Mouse (Mus musculus): ENCODE data around the gene Rab3il1. TPM values are rescaled to one million over a fixed set of nuclear protein-coding genes. Genes with fewer than 3 reads are reported as not detected.

Gene Rab3il1
- polyA plus RNA-seq, 1 experiment from 2014 or later = 14.7 TPM

DNA sequence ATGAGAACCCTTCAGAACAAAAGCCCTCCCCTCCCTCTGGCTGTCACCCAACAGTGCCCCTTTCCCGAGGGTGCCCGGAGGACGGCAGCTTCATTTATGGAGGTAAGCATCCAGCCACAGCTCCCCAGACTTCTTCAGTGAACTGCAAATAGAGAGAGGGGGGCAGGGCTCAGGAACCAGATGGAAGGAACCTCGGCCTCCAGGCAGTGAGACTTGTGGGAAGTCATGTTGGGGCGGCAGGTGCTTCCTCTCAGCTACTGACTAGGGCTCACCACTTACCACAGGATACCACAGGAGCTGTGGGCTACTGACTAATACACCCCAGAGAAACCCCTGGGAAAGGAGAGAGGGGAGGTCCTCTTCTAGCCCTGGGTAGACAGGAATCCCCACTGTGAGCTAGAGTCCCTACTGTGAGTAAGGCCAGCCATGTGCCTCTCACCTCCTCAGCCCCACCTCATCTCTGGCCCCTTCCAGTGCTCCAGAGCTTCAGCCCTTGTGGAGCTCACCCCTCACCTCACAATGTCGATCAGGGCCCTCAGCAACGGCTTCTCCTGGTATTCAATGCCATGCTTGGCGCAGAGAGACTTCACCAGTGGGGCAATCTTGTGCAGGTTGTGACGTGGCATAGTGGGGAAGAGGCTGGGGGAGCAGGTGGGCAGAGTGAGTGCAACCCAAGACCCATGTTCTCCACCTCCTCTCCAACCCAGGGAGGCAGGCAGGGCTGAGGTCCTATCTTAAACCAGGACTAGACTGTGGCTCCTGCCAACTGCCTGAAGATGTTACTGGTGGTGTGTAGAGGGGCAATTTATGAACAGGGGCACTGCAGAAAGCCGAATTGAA lies 62.9 kb downstream of the Rab3il1 start:
- WGBS = 79% methylated on average over 10 of the region's 10 CpGs
- Histone ChIP-seq H3K9me3 (ENCODE audit: control insufficient read depth, low read length) (no peaks in the 10 kb centered on the region), H3K9ac (ENCODE audit: low read length) (no peak overlapping the region), H3K4me2 (replicated peaks; ENCODE audit: low read depth) (no peak overlapping the region), H3K4me3 (ENCODE audit: low read depth, low read length) (no peak overlapping the region), H3K27ac (replicated peaks) (no peak overlapping the region), H3K27me3 (ENCODE audit: control insufficient read depth, insufficient read depth, low read length) (no peaks in the 10 kb centered on the region), H3K36me3 (ENCODE audit: control insufficient read depth, insufficient read depth, low read length) (peaks cover 12% of the 10 kb centered on the region), H3K4me1 (replicated peaks; ENCODE audit: control insufficient read depth, insufficient read depth) (no peaks in the 10 kb centered on the region)
- no peak for DNase-seq (ENCODE audit: low spot score)
- no peak for ATAC-seq (ENCODE audit: low FRiP score, low TSS enrichment)
- TF ChIP-seq CTCF (IDR thresholded peaks at IDR 0.05; ENCODE audit: low read depth) = no peak
- no peak for TF ChIP-seq EP300 (optimal IDR thresholded peaks at IDR 0.05)

DNA sequence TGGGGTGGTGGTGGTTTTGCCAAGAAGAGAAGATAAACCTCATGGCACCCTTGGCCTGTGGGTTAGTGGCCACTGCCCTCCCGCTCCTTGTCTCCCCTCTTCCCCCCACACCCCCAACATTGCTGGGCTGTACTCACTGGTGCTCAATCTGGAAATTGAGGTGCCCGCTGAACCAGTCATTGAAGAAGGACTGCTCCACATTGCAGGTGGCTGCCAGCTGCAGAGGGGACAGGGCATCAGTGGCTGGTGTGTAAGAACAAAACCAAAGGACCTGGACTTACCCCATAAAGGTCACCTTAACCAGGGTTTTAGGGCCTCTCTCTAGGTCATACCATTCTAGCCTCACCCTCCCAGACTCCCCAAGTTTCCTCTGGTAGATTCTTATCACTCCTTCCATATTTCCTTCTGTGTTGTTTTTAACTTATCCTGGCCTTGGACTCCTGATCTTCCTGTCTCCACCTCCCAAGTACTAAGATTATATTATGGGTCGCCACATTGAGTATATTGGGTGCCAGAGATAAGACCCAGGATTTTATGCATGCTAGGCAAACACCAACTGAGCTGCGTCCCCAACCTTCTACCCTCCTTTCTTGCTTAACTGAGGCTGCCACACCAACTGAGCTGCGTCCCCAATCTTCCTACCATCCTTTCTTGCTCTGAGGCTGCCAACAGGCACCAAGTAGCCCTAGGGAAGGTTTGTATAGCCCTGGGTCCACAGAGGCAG lies 64.2 kb downstream of the Rab3il1 start:
- H3K9ac ChIP-seq (ENCODE audit: low read length) = no peak overlapping the region
- no peak for ATAC-seq (ENCODE audit: low FRiP score, low TSS enrichment)
- TF ChIP-seq CTCF (IDR thresholded peaks at IDR 0.05; ENCODE audit: low read depth) (no peak), EP300 (optimal IDR thresholded peaks at IDR 0.05) (no peak)
- peaks cover 12% of the 10 kb centered on the region for H3K36me3 ChIP-seq (ENCODE audit: control insufficient read depth, insufficient read depth, low read length)
- H3K4me3 ChIP-seq (ENCODE audit: low read depth, low read length) = no peak overlapping the region
- WGBS = 75% methylated on average over 5 of the region's 5 CpGs
- H3K27me3 ChIP-seq (ENCODE audit: control insufficient read depth, insufficient read depth, low read length) = no peaks in the 10 kb centered on the region
- H3K4me2 ChIP-seq (replicated peaks; ENCODE audit: low read depth) = no peak overlapping the region
- no peak overlapping the region for H3K27ac ChIP-seq (replicated peaks)
- H3K9me3 ChIP-seq (ENCODE audit: control insufficient read depth, low read length) = no peaks in the 10 kb centered on the region
- no peaks in the 10 kb centered on the region for H3K4me1 ChIP-seq (replicated peaks; ENCODE audit: control insufficient read depth, insufficient read depth)
- no peak for DNase-seq (ENCODE audit: low spot score)

DNA sequence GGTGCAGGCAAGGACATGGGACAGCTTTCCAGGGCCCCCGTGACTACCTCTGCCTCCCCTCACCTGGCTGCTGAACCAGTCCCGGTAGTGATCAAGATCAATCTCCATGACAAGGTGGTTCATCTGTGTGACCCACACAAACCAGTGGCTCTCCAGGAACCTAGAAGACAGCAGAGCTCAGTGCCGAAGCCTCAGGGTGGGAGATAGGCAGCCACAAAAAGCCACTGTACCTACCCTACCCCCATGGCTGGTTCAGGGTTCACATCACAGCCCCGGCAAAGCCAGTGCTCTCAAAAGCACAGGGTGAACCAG lies 64.7 kb downstream of the Rab3il1 start:
- Histone ChIP-seq H3K36me3 (ENCODE audit: control insufficient read depth, insufficient read depth, low read length) (peaks cover 10% of the 10 kb centered on the region), H3K4me3 (ENCODE audit: low read depth, low read length) (no peak overlapping the region), H3K9ac (ENCODE audit: low read length) (no peak overlapping the region), H3K27ac (replicated peaks) (no peak overlapping the region), H3K4me2 (replicated peaks; ENCODE audit: low read depth) (no peak overlapping the region), H3K4me1 (replicated peaks; ENCODE audit: control insufficient read depth, insufficient read depth) (no peaks in the 10 kb centered on the region), H3K27me3 (ENCODE audit: control insufficient read depth, insufficient read depth, low read length) (no peaks in the 10 kb centered on the region), H3K9me3 (ENCODE audit: control insufficient read depth, low read length) (no peaks in the 10 kb centered on the region)
- 87% methylated on average over 4 of the region's 4 CpGs for WGBS
- DNase-seq (ENCODE audit: low spot score) (no peak), ATAC-seq (ENCODE audit: low FRiP score, low TSS enrichment) (no peak)
- TF ChIP-seq CTCF (IDR thresholded peaks at IDR 0.05; ENCODE audit: low read depth) = no peak
- no peak for TF ChIP-seq EP300 (optimal IDR thresholded peaks at IDR 0.05)

DNA sequence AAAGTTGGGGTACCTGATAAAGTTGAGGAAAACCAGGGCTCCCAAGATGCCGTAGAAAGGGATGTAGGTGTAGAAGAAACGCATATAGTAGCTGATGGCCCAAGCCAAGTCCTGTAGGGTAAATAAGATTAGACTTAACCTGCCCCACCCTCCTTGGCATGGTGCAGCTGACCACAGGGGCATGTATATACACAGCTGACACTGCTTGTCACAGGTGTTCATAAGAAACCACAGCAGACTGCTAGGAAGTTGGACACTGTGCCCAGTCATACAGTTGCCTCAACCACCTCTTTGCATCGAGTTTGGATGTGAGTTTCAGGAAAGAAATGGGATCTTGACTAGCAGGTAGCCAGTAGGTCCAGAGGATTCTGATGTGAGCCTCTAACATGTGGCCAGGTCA lies 65.0 kb downstream of the Rab3il1 start:
- Histone ChIP-seq H3K9ac (ENCODE audit: low read length) (no peak overlapping the region), H3K4me1 (replicated peaks; ENCODE audit: control insufficient read depth, insufficient read depth) (no peaks in the 10 kb centered on the region), H3K4me2 (replicated peaks; ENCODE audit: low read depth) (no peak overlapping the region), H3K27ac (replicated peaks) (no peak overlapping the region), H3K27me3 (ENCODE audit: control insufficient read depth, insufficient read depth, low read length) (no peaks in the 10 kb centered on the region), H3K36me3 (ENCODE audit: control insufficient read depth, insufficient read depth, low read length) (peaks cover 10% of the 10 kb centered on the region), H3K9me3 (ENCODE audit: control insufficient read depth, low read length) (no peaks in the 10 kb centered on the region), H3K4me3 (ENCODE audit: low read depth, low read length) (no peak overlapping the region)
- TF ChIP-seq CTCF (IDR thresholded peaks at IDR 0.05; ENCODE audit: low read depth) (no peak), EP300 (optimal IDR thresholded peaks at IDR 0.05) (no peak)
- WGBS = 77% methylated on average over 3 of the region's 3 CpGs
- peak; percentile 63 for ATAC-seq (ENCODE audit: low FRiP score, low TSS enrichment)
- DNase-seq (ENCODE audit: low spot score) = no peak

DNA sequence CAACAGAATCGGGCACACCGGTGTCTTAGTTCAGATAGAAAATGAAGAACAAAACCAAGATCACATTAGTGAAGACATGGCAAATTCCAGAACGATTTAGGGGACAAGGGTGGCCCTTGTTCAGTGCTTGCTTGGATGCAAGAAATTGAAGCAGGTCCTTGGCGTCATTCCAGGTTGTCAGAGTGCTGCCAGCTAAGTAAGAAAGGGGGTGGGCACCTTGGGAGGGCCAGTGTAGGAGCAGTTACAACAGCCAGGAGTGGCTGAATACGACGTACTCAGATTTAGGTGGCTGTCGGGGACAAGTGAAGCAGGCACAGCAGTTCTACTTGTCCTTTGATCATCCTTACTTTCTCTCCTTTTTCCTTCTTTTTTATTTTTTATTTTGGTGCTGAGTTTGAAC lies 66.2 kb downstream of the Rab3il1 start:
- Histone ChIP-seq H3K4me2 (replicated peaks; ENCODE audit: low read depth) (no peak overlapping the region), H3K9ac (ENCODE audit: low read length) (no peak overlapping the region), H3K9me3 (ENCODE audit: control insufficient read depth, low read length) (no peaks in the 10 kb centered on the region), H3K27me3 (ENCODE audit: control insufficient read depth, insufficient read depth, low read length) (no peaks in the 10 kb centered on the region), H3K36me3 (ENCODE audit: control insufficient read depth, insufficient read depth, low read length) (peaks cover 10% of the 10 kb centered on the region), H3K27ac (replicated peaks) (no peak overlapping the region), H3K4me3 (ENCODE audit: low read depth, low read length) (no peak overlapping the region), H3K4me1 (replicated peaks; ENCODE audit: control insufficient read depth, insufficient read depth) (no peaks in the 10 kb centered on the region)
- TF ChIP-seq CTCF (IDR thresholded peaks at IDR 0.05; ENCODE audit: low read depth) = no peak
- TF ChIP-seq EP300 (optimal IDR thresholded peaks at IDR 0.05) = no peak
- DNase-seq (ENCODE audit: low spot score) (no peak), ATAC-seq (ENCODE audit: low FRiP score, low TSS enrichment) (no peak)
- WGBS = 80% methylated on average over 7 of the region's 7 CpGs

All from stomach, postnatal 0 days (tissue).